Mouse (Mus musculus): ENCODE results near the gene Krtap28-13. TPM values are rescaled to one million over a fixed set of nuclear protein-coding genes. Genes with fewer than 3 reads are reported as not detected.

Krtap28-13 gene
- polyA plus RNA-seq (2015; fragmentation: Nextera tagmentation; extraction: Ambion mirVana) = not detected in 2 replicates

GRCm38 (mm10) chr1:83060643-83061042 lies at the start of gene Krtap28-13:
Krtap28-13 (plus strand) TSS chr1:83060930.
- no peaks in the 10 kb centered on the region for H3K36me3 ChIP-seq (ENCODE audit: insufficient read depth, low read length)
- no peak for TF ChIP-seq CTCF (IDR thresholded peaks at IDR 0.05; ENCODE audit: low read depth)

DNA sequence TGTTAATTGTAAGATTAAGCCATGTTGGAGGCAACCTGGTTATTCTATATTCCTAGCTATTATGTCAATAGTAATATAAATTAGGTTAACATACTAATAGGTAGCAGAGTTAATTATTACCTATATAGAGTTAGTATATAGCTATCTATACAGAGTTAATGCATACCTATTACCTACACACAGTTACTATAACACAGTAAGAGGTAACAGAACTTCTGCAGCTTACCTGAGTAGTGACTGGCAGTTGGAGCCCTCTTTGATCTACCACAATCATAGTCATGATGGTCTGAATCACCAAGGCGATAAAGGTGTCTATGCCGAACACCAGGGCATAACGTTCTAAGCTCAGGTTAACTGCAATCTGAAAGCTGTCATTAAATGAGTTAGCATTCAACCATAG lies 46.3 kb upstream of the Krtap28-13 start:
- Histone ChIP-seq H3K4me2 (ENCODE audit: low read length) (no peak overlapping the region), H3K36me3 (ENCODE audit: insufficient read depth, low read length) (no peaks in the 10 kb centered on the region), H3K4me3 (replicated peaks; ENCODE audit: low read depth, low read length) (no peak overlapping the region), H3K9ac (ENCODE audit: low read depth, low read length) (no peak overlapping the region), H3K27ac (no peak overlapping the region), H3K27me3 (ENCODE audit: insufficient read depth, low read length) (no peaks in the 10 kb centered on the region), H3K4me1 (replicated peaks; ENCODE audit: insufficient read depth, low read length) (no peaks in the 10 kb centered on the region), H3K9me3 (replicated peaks; ENCODE audit: low read length) (no peaks in the 10 kb centered on the region)
- TF ChIP-seq CTCF (IDR thresholded peaks at IDR 0.05; ENCODE audit: low read depth) = no peak
- ATAC-seq (replicated peaks; ENCODE audit: low FRiP score, low read depth) (no peak), DNase-seq (ENCODE audit: low spot score) (no peak)
- WGBS = 76% methylated on average over 3 of the region's 3 CpGs

More at GRCm38 (mm10) chr1:83060643-83061042, at the start of gene Krtap28-13:
- Histone ChIP-seq H3K9me3 (replicated peaks; ENCODE audit: low read length) (no peaks in the 10 kb centered on the region), H3K4me2 (ENCODE audit: low read length) (no peak within 1 kb of the TSS), H3K27ac (no peak within 1 kb of the TSS), H3K9ac (ENCODE audit: low read depth, low read length) (no peak within 1 kb of the TSS), H3K27me3 (ENCODE audit: insufficient read depth, low read length) (no peaks in the 10 kb centered on the region), H3K4me1 (replicated peaks; ENCODE audit: insufficient read depth, low read length) (no peaks in the 10 kb centered on the region), H3K4me3 (replicated peaks; ENCODE audit: low read depth, low read length) (no peak within 1 kb of the TSS)
- peak; percentile 45 for DNase-seq (ENCODE audit: low spot score)
- WGBS = 84% methylated on average over 4 of the region's 4 CpGs
- no peak for ATAC-seq (replicated peaks; ENCODE audit: low FRiP score, low read depth)

DNA sequence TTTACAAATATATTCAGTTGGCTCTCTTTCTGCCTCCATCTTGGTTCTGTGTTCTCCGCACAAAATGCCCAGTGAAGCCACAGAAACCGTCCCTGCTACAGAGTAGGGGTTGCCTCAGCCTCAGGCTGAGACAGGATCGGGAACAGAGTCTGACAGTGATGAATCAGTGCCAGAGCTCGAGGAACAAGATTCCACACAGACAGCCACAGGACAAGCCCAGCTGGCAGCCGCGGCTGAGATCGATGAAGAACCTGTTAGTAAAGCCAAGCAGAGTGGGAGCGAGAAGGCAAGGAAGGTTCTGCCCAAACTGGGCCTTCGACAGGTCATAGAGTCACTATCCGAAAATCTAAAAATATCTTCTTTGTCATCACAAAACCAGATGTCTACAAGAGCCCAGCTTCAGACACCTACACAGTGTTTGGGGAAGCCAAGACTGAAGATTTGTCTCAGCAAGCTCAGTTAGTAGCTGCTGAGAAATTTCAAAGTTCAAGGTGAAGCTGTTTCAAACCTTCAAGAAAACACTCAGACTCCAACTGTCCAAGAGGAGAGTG lies 45.3 kb upstream of the Krtap28-13 start:
- Histone ChIP-seq H3K27ac (no peak overlapping the region), H3K4me2 (ENCODE audit: low read length) (no peak overlapping the region), H3K4me3 (replicated peaks; ENCODE audit: low read depth, low read length) (no peak overlapping the region), H3K36me3 (ENCODE audit: insufficient read depth, low read length) (no peaks in the 10 kb centered on the region), H3K4me1 (replicated peaks; ENCODE audit: insufficient read depth, low read length) (no peaks in the 10 kb centered on the region), H3K9ac (ENCODE audit: low read depth, low read length) (no peak overlapping the region), H3K27me3 (ENCODE audit: insufficient read depth, low read length) (no peaks in the 10 kb centered on the region), H3K9me3 (replicated peaks; ENCODE audit: low read length) (no peaks in the 10 kb centered on the region)
- TF ChIP-seq CTCF (IDR thresholded peaks at IDR 0.05; ENCODE audit: low read depth) = no peak
- no peak for DNase-seq (ENCODE audit: low spot score)
- WGBS = 81% methylated on average over 10 of the region's 10 CpGs
- no peak for ATAC-seq (replicated peaks; ENCODE audit: low FRiP score, low read depth)

DNA sequence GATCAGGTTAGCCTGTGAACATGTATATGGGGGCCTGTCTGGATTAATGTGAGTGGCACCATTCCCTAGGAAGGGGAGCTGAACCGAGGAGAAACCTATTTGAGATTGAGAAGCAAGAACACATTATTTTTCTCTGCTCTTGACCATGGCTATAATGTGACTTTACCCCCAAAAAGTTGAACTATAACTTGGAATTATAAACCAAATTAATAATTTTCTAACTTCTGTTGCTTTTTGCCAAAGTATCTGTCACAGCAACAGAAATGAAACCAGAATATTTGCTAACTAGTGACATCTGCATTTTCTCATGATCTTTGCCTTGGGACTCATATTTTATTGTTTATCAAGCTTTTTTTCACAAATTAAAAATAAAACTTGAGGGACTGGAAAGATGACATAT lies 44.2 kb upstream of the Krtap28-13 start:
- Histone ChIP-seq H3K27me3 (ENCODE audit: insufficient read depth, low read length) (no peaks in the 10 kb centered on the region), H3K36me3 (ENCODE audit: insufficient read depth, low read length) (no peaks in the 10 kb centered on the region), H3K4me3 (replicated peaks; ENCODE audit: low read depth, low read length) (no peak overlapping the region), H3K4me2 (ENCODE audit: low read length) (no peak overlapping the region), H3K9ac (ENCODE audit: low read depth, low read length) (no peak overlapping the region), H3K4me1 (replicated peaks; ENCODE audit: insufficient read depth, low read length) (no peaks in the 10 kb centered on the region), H3K9me3 (replicated peaks; ENCODE audit: low read length) (no peaks in the 10 kb centered on the region), H3K27ac (no peak overlapping the region)
- ATAC-seq (replicated peaks; ENCODE audit: low FRiP score, low read depth) (no peak), DNase-seq (ENCODE audit: low spot score) (no peak)
- TF ChIP-seq CTCF (IDR thresholded peaks at IDR 0.05; ENCODE audit: low read depth) = no peak
- WGBS = 64% methylated on average over 1 of the region's 1 CpGs

GRCm38 (mm10) chr1:83031950-83032349 lies 28.8 kb upstream of the Krtap28-13 start:
- 50% methylated on average over 1 of the region's 1 CpGs for WGBS
- TF ChIP-seq CTCF (IDR thresholded peaks at IDR 0.05; ENCODE audit: low read depth) = no peak
- H3K4me3 ChIP-seq (replicated peaks; ENCODE audit: low read depth, low read length) = no peak overlapping the region
- no peak overlapping the region for H3K9ac ChIP-seq (ENCODE audit: low read depth, low read length)
- DNase-seq (ENCODE audit: low spot score) (no peak), ATAC-seq (replicated peaks; ENCODE audit: low FRiP score, low read depth) (no peak)
- no peak overlapping the region for H3K4me2 ChIP-seq (ENCODE audit: low read length)
- no peaks in the 10 kb centered on the region for H3K36me3 ChIP-seq (ENCODE audit: insufficient read depth, low read length)
- no peaks in the 10 kb centered on the region for H3K27me3 ChIP-seq (ENCODE audit: insufficient read depth, low read length)
- H3K27ac ChIP-seq = no peak overlapping the region
- no peaks in the 10 kb centered on the region for H3K9me3 ChIP-seq (replicated peaks; ENCODE audit: low read length)
- no peaks in the 10 kb centered on the region for H3K4me1 ChIP-seq (replicated peaks; ENCODE audit: insufficient read depth, low read length)

- Histone ChIP-seq H3K36me3 (ENCODE audit: insufficient read depth, low read length) (no peaks in the 10 kb centered on the region), H3K4me2 (ENCODE audit: low read length) (no peak overlapping the region), H3K27me3 (ENCODE audit: insufficient read depth, low read length) (no peaks in the 10 kb centered on the region), H3K4me1 (replicated peaks; ENCODE audit: insufficient read depth, low read length) (0 out of 2 replicates have a peak, but pooled peaks cover under 1% of the 10 kb centered on the region), H3K4me3 (replicated peaks; ENCODE audit: low read depth, low read length) (no peak overlapping the region), H3K9me3 (replicated peaks; ENCODE audit: low read length) (no peaks in the 10 kb centered on the region), H3K27ac (no peak overlapping the region), H3K9ac (ENCODE audit: low read depth, low read length) (no peak overlapping the region)
- 87% methylated on average over 6 of the region's 6 CpGs for WGBS
- DNase-seq (ENCODE audit: low spot score) = no peak
- no peak for ATAC-seq (replicated peaks; ENCODE audit: low FRiP score, low read depth)
- TF ChIP-seq CTCF (IDR thresholded peaks at IDR 0.05; ENCODE audit: low read depth) = no peak
Observed at GRCm38 (mm10) chr1:83032508-83032907, 28.2 kb upstream of the Krtap28-13 start.

DNA sequence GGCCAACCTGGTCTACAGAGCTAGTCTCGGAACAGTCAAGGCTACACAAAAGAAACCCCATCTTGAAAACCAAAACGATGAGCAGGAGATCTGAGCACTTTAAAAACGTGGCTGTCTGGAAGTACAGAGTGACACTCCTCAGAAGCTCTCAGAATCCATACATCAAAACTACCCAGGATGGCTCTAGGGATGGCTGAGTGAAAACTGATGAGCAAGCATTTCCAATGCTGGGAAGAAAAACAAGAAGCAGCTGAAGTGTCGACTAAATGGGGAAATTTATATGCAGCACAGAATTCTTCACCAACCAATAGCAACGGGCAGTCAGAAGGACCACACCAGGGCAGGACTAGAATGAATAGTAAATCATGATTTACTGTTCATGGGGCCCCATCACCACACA lies 26.2 kb upstream of the Krtap28-13 start:
- Histone ChIP-seq H3K9me3 (replicated peaks; ENCODE audit: low read length) (no peaks in the 10 kb centered on the region), H3K27ac (no peak overlapping the region), H3K4me3 (replicated peaks; ENCODE audit: low read depth, low read length) (no peak overlapping the region), H3K27me3 (ENCODE audit: insufficient read depth, low read length) (no peaks in the 10 kb centered on the region), H3K4me1 (replicated peaks; ENCODE audit: insufficient read depth, low read length) (0 out of 2 replicates have a peak, but pooled peaks cover 4% of the 10 kb centered on the region), H3K9ac (ENCODE audit: low read depth, low read length) (no peak overlapping the region), H3K36me3 (ENCODE audit: insufficient read depth, low read length) (no peaks in the 10 kb centered on the region), H3K4me2 (ENCODE audit: low read length) (no peak overlapping the region)
- WGBS = 32% methylated on average over 5 of the region's 5 CpGs
- DNase-seq (ENCODE audit: low spot score) (no peak), ATAC-seq (replicated peaks; ENCODE audit: low FRiP score, low read depth) (no peak)
- TF ChIP-seq CTCF (IDR thresholded peaks at IDR 0.05; ENCODE audit: low read depth) = no peak

Data from kidney, postnatal 0 days (tissue).